Comparison of ENCODE assay signal across 22 mouse cellular contexts in genomic region chr2:156697261-156697660, GRCm38 (mm10).
DNase-seq lines count a peak whose midpoint lies in the region; ATAC-seq lines count a peak whose summit lies in the region.
"Had no signal": no experiment of that assay in that cellular context is flagged by ENCODE, and none has a peak within 500 bp of the region (broad histone marks: within the 10 kb centered on the region; RNA-seq: fewer than 3 reads in every experiment).

No protein-coding gene starts in this region.

- no peak for ATAC-seq in hindbrain, embryonic 13.5 days (ENCODE audit: low FRiP score)
- ATAC-seq in neural tube, embryonic 14.5 days (ENCODE audit: low read depth): peak; percentile 31
- ATAC-seq in neural tube, embryonic 15.5 days (ENCODE audit: low FRiP score): no peak
- peak; percentile 62; the same call in 1 of the 2 replicates for ATAC-seq in forebrain, embryonic 14.5 days
- ATAC-seq: activated CD4-positive, CD25-positive, alpha-beta regulatory T cell, adult 4 months; intestine, postnatal 0 days; midbrain, embryonic 16.5 days had no signal

- H3K27me3 ChIP-seq in hindbrain, embryonic 13.5 days: no peaks in the 10 kb centered on the region
- no peaks in the 10 kb centered on the region; the same call in 1 of the 2 replicates for H3K27me3 ChIP-seq in hindbrain, embryonic 10.5 days (ENCODE audit: insufficient read depth, poor library complexity, severe bottlenecking)
- no peaks in the 10 kb centered on the region for H3K27me3 ChIP-seq in neural tube, embryonic 14.5 days (ENCODE audit: control insufficient read depth, insufficient read depth, low read length)
- H3K27me3 ChIP-seq in neural tube, embryonic 15.5 days (replicated peaks): no peaks in the 10 kb centered on the region
- H3K27me3 ChIP-seq in forebrain, embryonic 14.5 days (replicated peaks; ENCODE audit: control insufficient read depth, insufficient read depth, low read length): no peaks in the 10 kb centered on the region
- H3K27me3 ChIP-seq: hindbrain, embryonic 15.5 days; neural tube, embryonic 13.5 days had no signal

- WGBS in hindbrain, embryonic 13.5 days: 57% methylated on average over 8 of the region's 8 CpGs
- WGBS in hindbrain, embryonic 10.5 days: 76% methylated on average over 8 of the region's 8 CpGs
- 48% methylated on average over 8 of the region's 8 CpGs for WGBS in neural tube, embryonic 14.5 days
- 45% methylated on average over 8 of the region's 8 CpGs for WGBS in neural tube, embryonic 15.5 days
- 51% methylated on average over 8 of the region's 8 CpGs for WGBS in forebrain, embryonic 14.5 days

- H3K4me2 ChIP-seq in hindbrain, embryonic 13.5 days: no peak overlapping the region
- no peak overlapping the region for H3K4me2 ChIP-seq in neural tube, embryonic 14.5 days (ENCODE audit: low read depth, low read length)
- H3K4me2 ChIP-seq in neural tube, embryonic 15.5 days: no peak overlapping the region
- no peak overlapping the region for H3K4me2 ChIP-seq in forebrain, embryonic 14.5 days (ENCODE audit: low read length)
- H3K4me2 ChIP-seq: hindbrain, embryonic 15.5 days; neural tube, embryonic 13.5 days had no signal

- no peak for DNase-seq in hindbrain, embryonic 10.5 days (ENCODE audit: low spot score)
- DNase-seq in forebrain, embryonic 14.5 days (ENCODE audit: low spot score): peak; percentile 37
- peak; percentile 55 for DNase-seq in retina, embryonic 14.5 days (ENCODE audit: low spot score)
- no peak for DNase-seq in adrenal gland, adult 2 months
- no peak for DNase-seq in adrenal gland, postnatal 36 days
- DNase-seq: adrenal gland, postnatal 14 days; B cell, adult 2 months; cerebellum, adult 11 months; cerebellum, adult 9-11 months; kidney, postnatal 25 days; liver; lung, postnatal 4 days had no signal

- no peak overlapping the region for H3K9ac ChIP-seq in hindbrain, embryonic 13.5 days
- no peak overlapping the region for H3K9ac ChIP-seq in neural tube, embryonic 14.5 days (replicated peaks; ENCODE audit: low read depth, low read length)
- no peak overlapping the region for H3K9ac ChIP-seq in neural tube, embryonic 15.5 days (replicated peaks)
- H3K9ac ChIP-seq in forebrain, embryonic 14.5 days (ENCODE audit: low read length): no peak overlapping the region
- H3K9ac ChIP-seq: hindbrain, embryonic 15.5 days; neural tube, embryonic 13.5 days had no signal

- H3K9me3 ChIP-seq in hindbrain, embryonic 13.5 days: no peaks in the 10 kb centered on the region
- no peaks in the 10 kb centered on the region for H3K9me3 ChIP-seq in hindbrain, embryonic 10.5 days
- H3K9me3 ChIP-seq in neural tube, embryonic 14.5 days (ENCODE audit: control insufficient read depth, low read length): no peaks in the 10 kb centered on the region
- no peaks in the 10 kb centered on the region for H3K9me3 ChIP-seq in neural tube, embryonic 15.5 days (replicated peaks)
- no peaks in the 10 kb centered on the region for H3K9me3 ChIP-seq in forebrain, embryonic 14.5 days (replicated peaks; ENCODE audit: control insufficient read depth, low read length)
- H3K9me3 ChIP-seq: heart, embryonic 10.5 days; hindbrain, embryonic 15.5 days; neural tube, embryonic 13.5 days had no signal

- peak overlapping the region; percentile 36; the same call in 1 of the 2 replicates for H3K27ac ChIP-seq in hindbrain, embryonic 13.5 days
- H3K27ac ChIP-seq in hindbrain, embryonic 10.5 days: no peak overlapping the region
- no peak overlapping the region for H3K27ac ChIP-seq in neural tube, embryonic 14.5 days (ENCODE audit: low read depth, low read length)
- no peak overlapping the region for H3K27ac ChIP-seq in neural tube, embryonic 15.5 days (replicated peaks)
- H3K27ac ChIP-seq in forebrain, embryonic 14.5 days (ENCODE audit: low read depth, low read length): no peak overlapping the region; the same call in 1 of the 2 replicates
- H3K27ac ChIP-seq: heart, embryonic 10.5 days; hindbrain, embryonic 15.5 days; neural tube, embryonic 13.5 days had no signal

- H3K4me3 ChIP-seq in hindbrain, embryonic 13.5 days: no peak overlapping the region
- H3K4me3 ChIP-seq in hindbrain, embryonic 10.5 days: no peak overlapping the region
- no peak overlapping the region for H3K4me3 ChIP-seq in neural tube, embryonic 14.5 days (ENCODE audit: low read depth, low read length)
- H3K4me3 ChIP-seq in neural tube, embryonic 15.5 days (replicated peaks): no peak overlapping the region
- H3K4me3 ChIP-seq in forebrain, embryonic 14.5 days (ENCODE audit: low read depth, low read length): no peak overlapping the region
- H3K4me3 ChIP-seq: heart, embryonic 10.5 days; hindbrain, embryonic 15.5 days; myocyte; neural tube, embryonic 13.5 days had no signal

- peaks cover 8% of the 10 kb centered on the region for H3K36me3 ChIP-seq in hindbrain, embryonic 13.5 days
- H3K36me3 ChIP-seq in hindbrain, embryonic 10.5 days: no peaks in the 10 kb centered on the region
- H3K36me3 ChIP-seq in neural tube, embryonic 14.5 days (ENCODE audit: control insufficient read depth, insufficient read depth, low read length): no peaks in the 10 kb centered on the region
- H3K36me3 ChIP-seq in neural tube, embryonic 15.5 days: peaks cover 3% of the 10 kb centered on the region; the same call in 1 of the 2 replicates
- no peaks in the 10 kb centered on the region for H3K36me3 ChIP-seq in forebrain, embryonic 14.5 days (ENCODE audit: control insufficient read depth, insufficient read depth, low read length)
- H3K36me3 ChIP-seq: heart, embryonic 10.5 days; hindbrain, embryonic 15.5 days; neural tube, embryonic 13.5 days had no signal

- peaks cover 39% of the 10 kb centered on the region for H3K4me1 ChIP-seq in hindbrain, embryonic 13.5 days (replicated peaks)
- peaks cover 55% of the 10 kb centered on the region for H3K4me1 ChIP-seq in hindbrain, embryonic 10.5 days (replicated peaks)
- H3K4me1 ChIP-seq in neural tube, embryonic 14.5 days (ENCODE audit: control insufficient read depth, insufficient read depth, low read length): peaks cover 3% of the 10 kb centered on the region; the same call in 1 of the 2 replicates
- peaks cover 16% of the 10 kb centered on the region for H3K4me1 ChIP-seq in neural tube, embryonic 15.5 days
- peaks cover 2% of the 10 kb centered on the region; the same call in 1 of the 2 replicates for H3K4me1 ChIP-seq in forebrain, embryonic 14.5 days (ENCODE audit: control insufficient read depth, insufficient read depth, low read length)

Comparison
In these comparisons a context has a peak if more than half of its experiments do, and no peak if none do; other contexts are left out.
1. ATAC-seq: peak in neural tube, embryonic 14.5 days (single experiment) and forebrain, embryonic 14.5 days (single experiment); none in hindbrain, embryonic 13.5 days (single experiment) and neural tube, embryonic 15.5 days (single experiment).
2. DNase-seq: peak in forebrain, embryonic 14.5 days (single experiment) and retina, embryonic 14.5 days (single experiment); none in hindbrain, embryonic 10.5 days (single experiment), adrenal gland, adult 2 months (single experiment) and adrenal gland, postnatal 36 days (0 of 2).